8 mouse cellular contexts compared by ENCODE assay signal in the genomic region with DNA sequence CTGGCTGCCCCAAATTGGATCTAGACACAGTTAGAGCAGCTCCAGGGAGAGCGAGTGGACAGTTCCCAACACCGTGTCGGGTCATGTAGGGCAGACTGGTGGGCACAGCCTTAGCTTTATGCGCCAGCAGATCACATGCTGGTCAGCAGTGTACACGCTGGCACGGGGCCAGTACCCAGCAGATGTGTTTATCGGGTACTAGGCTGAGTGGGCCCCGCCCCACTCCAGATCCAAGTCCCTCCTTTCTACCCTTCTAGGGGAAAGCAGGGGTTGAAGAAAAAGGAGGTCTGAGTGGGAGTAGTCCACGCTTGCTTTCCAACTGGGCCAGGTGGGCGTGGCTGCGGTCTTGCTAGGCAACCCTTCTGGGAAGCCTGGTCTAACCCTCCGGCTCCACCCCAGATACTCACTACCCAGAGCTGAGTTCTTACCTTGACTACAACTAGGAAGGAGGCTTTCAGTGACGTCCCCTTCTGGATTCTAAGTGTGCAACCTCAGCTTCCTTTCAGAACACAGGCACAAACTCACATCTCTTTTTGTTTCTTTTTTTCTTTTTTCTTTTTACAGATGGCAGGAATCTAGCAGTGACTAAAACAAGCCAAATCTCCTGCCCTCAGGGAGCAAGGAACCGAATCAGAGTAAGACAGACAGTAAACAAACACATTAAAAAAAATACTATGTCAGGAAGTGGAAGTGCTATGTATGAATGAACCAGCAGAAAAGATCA. TPM values are rescaled to one million over a fixed set of nuclear protein-coding genes. Genes with fewer than 3 reads are reported as not detected.
DNase-seq lines count a peak whose midpoint lies in the region; ATAC-seq and TF ChIP-seq lines count a peak whose summit lies in the region.

No protein-coding gene starts in this region.

- H3K27ac ChIP-seq in hindbrain, embryonic 14.5 days, result peak overlapping the region; percentile 97

- H3K4me1 ChIP-seq in hindbrain, embryonic 14.5 days (replicated peaks; ENCODE audit: control insufficient read depth, insufficient read depth, low read length), result peaks cover 56% of the 10 kb centered on the region
- H3K4me1 ChIP-seq in megakaryocyte, embryonic 14.5 days, result peaks cover 77% of the 10 kb centered on the region

- TF ChIP-seq CTCF in Patski (IDR thresholded peaks at IDR 0.05), result no peak

- peak overlapping the region; percentile 1; the same call in 1 of the 2 replicates for H3K9ac ChIP-seq in hindbrain, embryonic 14.5 days

- intact Hi-C loops in left cerebral cortex, postnatal 14 days (cut with DNase I), result no loop called here

- H3K36me3 ChIP-seq in hindbrain, embryonic 14.5 days (replicated peaks; ENCODE audit: control insufficient read depth, insufficient read depth), result no peaks in the 10 kb centered on the region
- peaks cover 15% of the 10 kb centered on the region for H3K36me3 ChIP-seq in megakaryocyte, embryonic 14.5 days (replicated peaks; ENCODE audit: low read length)

- WGBS in hindbrain, embryonic 14.5 days, result 4% methylated on average over 14 of the region's 14 CpGs

- no peak overlapping the region for H3K4me3 ChIP-seq in hindbrain, embryonic 14.5 days (replicated peaks; ENCODE audit: low read length)
- peak overlapping the region; percentile 92 for H3K4me3 ChIP-seq in megakaryocyte, embryonic 14.5 days (replicated peaks)

- in situ Hi-C loops in Patski (cut with MboI; ENCODE audit: low pct_unique_long_range_greater_than_20kb), result loop anchor here (5.0 kb wide), 1 partner anchor 47 kb away; no protein-coding TSS in a partner anchor

- DNase-seq in Patski (ENCODE audit: low read depth, low spot score), result peak; percentile 87
- peak; percentile 71 for DNase-seq in cerebellum, adult 9-10 months
- DNase-seq in gastrocnemius, adult 18-20 months (ENCODE audit: low spot score), result peak; percentile 93
- no peak for DNase-seq in hindbrain, embryonic 14.5 days (ENCODE audit: low spot score)
- peak; percentile 67 to 88 for DNase-seq in left cerebral cortex, postnatal 14 days (ENCODE audit: low spot score in 2 of 2)
- DNase-seq in right cerebral cortex, postnatal 10 days (ENCODE audit: low spot score in 2 of 2), result peak; percentile 85 to 89
- peak; percentile 94 for DNase-seq in urinary bladder, postnatal 14 days (ENCODE audit: low spot score)

- H3K9me3 ChIP-seq in hindbrain, embryonic 14.5 days (ENCODE audit: control insufficient read depth, low read length), result no peaks in the 10 kb centered on the region
- H3K9me3 ChIP-seq in megakaryocyte, embryonic 14.5 days, result no peaks in the 10 kb centered on the region

- CTCF ChIA-PET in Patski (lab: Charles Lee), result interaction anchor here (0.8 to 8.4 kb wide), 12 partner anchors 12 to 99 kb away, joined by 3 to 62 read pairs (median 4); no protein-coding TSS in a partner anchor

- ATAC-seq in Patski, result peak; percentile 53
- ATAC-seq in hindbrain, embryonic 14.5 days (ENCODE audit: low FRiP score), result peak; percentile 19

- H3K27me3 ChIP-seq in Patski, result no peaks in the 10 kb centered on the region
- H3K27me3 ChIP-seq in hindbrain, embryonic 14.5 days (ENCODE audit: control insufficient read depth, insufficient read depth, low read length), result no peaks in the 10 kb centered on the region
- no peaks in the 10 kb centered on the region for H3K27me3 ChIP-seq in megakaryocyte, embryonic 14.5 days (replicated peaks)

- H3K4me2 ChIP-seq in hindbrain, embryonic 14.5 days (replicated peaks), result peak overlapping the region; percentile 35

- POLR2A ChIA-PET in Patski (lab: Charles Lee), result interaction anchor here (0.5 to 4.6 kb wide), 12 partner anchors 21 to 84 kb away, joined by 3 to 22 read pairs (median 5); no protein-coding TSS in a partner anchor

RNA-seq across cellular contexts. Expression of gene Irf2bpl, which starts 59.6 kb away (rescaled TPM):
- 97.1 TPM for polyA plus RNA-seq in Patski (2021)
- total RNA-seq in gastrocnemius, adult 18-20 months (2021), result 10 to 100 TPM; 20.3 to 24.8 TPM
- polyA plus RNA-seq in hindbrain, embryonic 14.5 days (2014; fragmentation: Nextera tagmentation; extraction: Ambion mirVana), result 64.5 and 65.5 TPM in 2 replicates
- total RNA-seq in left cerebral cortex, postnatal 14 days (2021), result 10 to 100 TPM; 74.0 to 78.2 TPM
- 32.7 and 46.2 TPM in 2 replicates for polyA plus RNA-seq in megakaryocyte, embryonic 14.5 days (2012; ENCODE audit: insufficient read depth, low replicate concordance)
